Mouse (Mus musculus): ENCODE data around the gene Prdm11.

Gene Prdm11

DNA sequence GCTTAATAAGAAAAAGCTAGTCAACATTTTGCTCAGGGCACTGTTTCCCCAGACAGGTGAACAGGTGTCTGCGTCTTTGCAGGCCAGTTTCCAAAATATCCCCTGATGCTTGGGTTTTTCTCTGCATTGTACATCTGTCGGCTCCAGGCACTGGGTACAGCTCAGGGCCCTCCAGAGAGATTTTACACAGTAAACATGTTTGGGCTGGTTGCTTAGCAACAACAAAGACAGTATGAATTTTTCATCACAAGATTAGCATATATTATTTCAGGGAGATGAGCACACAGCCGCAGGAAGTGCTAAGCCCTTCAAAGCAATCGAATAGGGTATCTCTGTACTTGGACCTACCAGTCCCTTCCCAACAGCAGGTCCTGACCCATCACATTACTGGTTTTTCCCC, 125.3 kb downstream of the Prdm11 start:
- no peak for DNase-seq

DNA sequence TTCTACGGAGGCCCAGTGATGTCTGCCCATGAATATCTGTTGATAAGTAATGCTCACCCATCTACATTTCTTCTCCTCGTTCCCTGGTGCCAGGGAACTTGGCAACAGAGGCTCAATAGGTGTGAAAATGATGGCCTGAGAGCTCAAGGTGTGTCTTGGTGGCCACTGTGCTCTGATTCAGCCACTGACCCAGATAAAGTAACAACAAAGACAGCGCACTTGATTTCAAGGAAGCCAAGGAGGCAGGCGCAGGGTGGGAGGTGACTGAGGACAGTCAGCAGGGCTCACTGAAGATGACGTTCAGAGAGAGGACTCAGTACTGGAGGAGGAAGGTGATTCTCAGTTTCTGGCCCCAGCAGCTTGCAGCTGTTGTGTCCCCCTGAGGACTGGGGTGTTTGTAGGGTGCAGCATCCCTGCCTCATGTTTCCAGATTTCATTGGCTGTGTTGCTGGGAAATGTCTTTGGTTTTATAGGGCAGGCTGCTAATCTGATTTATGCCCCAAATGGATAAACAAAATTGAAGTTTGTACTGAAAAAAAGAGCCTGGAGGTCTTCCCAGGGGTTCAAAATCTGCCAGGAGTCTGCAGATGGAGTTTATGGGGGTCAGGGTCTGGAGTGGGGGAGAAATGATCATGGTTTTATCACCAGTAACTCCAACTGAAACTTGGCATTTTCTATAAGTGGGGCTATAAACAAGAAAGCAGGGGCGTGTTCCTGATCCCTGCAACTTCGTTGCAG, 128.4 kb downstream of the Prdm11 start:
- peak in 1 of 2 experiments; percentile 23 for DNase-seq

DNA sequence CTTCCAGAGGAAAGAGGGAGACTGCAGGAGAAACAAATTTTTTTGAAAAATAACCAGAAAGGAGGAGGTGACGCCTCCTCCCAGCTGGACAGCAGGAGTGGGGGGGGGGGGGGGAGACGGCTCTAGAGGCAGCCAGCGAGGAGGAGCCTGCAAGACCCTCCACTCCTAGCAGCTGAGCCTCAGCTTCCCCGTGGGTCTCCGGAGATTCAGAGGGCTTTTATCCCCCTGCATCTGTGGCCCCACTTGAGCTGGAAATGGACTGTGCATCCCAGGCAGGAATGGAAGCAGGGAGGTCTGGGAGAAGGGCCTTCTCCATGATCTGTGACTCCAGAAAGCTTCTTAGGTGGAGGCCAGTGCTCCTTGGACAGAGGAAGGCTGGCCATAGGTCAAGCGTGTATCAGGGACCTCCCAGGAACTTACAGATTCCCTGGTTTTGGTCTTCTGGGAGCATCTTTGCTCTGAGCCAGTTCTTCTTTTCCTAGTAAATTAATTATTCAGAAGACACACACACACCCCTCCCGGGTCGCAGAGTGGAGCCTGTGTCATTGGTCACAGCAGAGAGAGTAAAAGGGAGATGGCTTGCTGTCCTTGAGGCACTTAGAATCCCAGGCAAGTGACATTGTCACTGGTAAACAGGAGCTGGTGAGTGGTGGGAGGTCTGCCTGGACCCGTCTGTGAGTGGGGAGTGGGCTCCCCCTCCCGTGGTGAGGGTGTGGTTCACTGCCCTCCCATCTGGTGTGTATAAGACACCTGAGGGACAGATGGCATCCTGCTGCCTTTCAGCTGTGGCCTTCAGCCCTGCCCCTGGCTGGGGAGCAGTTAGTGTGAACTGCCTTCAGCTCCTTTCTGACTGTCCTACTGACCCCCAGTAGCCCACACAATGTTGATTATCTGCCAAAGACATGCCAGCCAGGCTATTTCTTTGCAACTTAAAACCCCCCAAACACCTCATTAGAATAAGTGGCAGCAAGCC, 130.0 kb downstream of the Prdm11 start:
- no peak for DNase-seq

All from lung, postnatal 4 days (tissue).